Mouse (Mus musculus): Measurements from ENCODE around the gene Klhl13. TPM values are rescaled to one million over a fixed set of nuclear protein-coding genes. Genes with fewer than 3 reads are reported as not detected.

Klhl13 gene
- polyA plus RNA-seq (2015; fragmentation: Nextera tagmentation; extraction: Ambion mirVana): 118 and 119 TPM in 2 replicates

GRCm38 (mm10) chrX:23364514-23365381 lies at the start of gene Klhl13:
Gene Klhl13 (minus strand): TSS chrX:23365082.

